Mouse (Mus musculus) MEL (cell line): ENCODE data around the gene Supt4a. TPM values are rescaled to one million over a fixed set of nuclear protein-coding genes. Genes with fewer than 3 reads are reported as not detected.

Source experiments
- DNase-seq: peaks from one replicate; pipeline ENCODE4 v3.0.0; 2011; ENCODE audit warnings: low read depth, low spot score
- H3K27ac ChIP-seq: 2 replicates; pipeline ENCODE4 v1.5.1; 2012; ENCODE audit warnings: low read depth, mild to moderate bottlenecking, control low read depth, low read length, moderate library complexity; ENCODE audit not compliant: control insufficient read depth
- H3K27me3 ChIP-seq, 2 experiments: fragments of 150-350 bp in 1 of 2; sonication (generic) in 1 of 2; 2 replicates each; pipeline ENCODE4 v1.6.1; 2012; ENCODE audit warnings: low read length in 2 of 2, mild to moderate bottlenecking in 2 of 2, improper control_type of control experiment in 1 of 2, moderate library complexity in 1 of 2; ENCODE audit not compliant: insufficient read depth in 2 of 2, control insufficient read depth in 1 of 2
- H3K36me3 ChIP-seq, 2 experiments: 2 replicates each; pipeline ENCODE4 v1.6.1; 2012 to 2014; ENCODE audit warnings: low read length in 2 of 2, improper control_type of control experiment in 1 of 2, inconsistent platforms in 1 of 2, mild to moderate bottlenecking in 1 of 2; ENCODE audit not compliant: insufficient read depth in 2 of 2, control insufficient read depth in 1 of 2
- H3K4me1 ChIP-seq, 2 experiments: fragments of 150-350 bp in 1 of 2; sonication (generic) in 1 of 2; 2 replicates each; pipeline ENCODE4 v1.6.1; 2012; ENCODE audit warnings: low read length in 2 of 2, improper control_type of control experiment in 1 of 2, mild to moderate bottlenecking in 1 of 2; ENCODE audit not compliant: insufficient read depth in 2 of 2, control insufficient read depth in 1 of 2
- H3K4me3 ChIP-seq, 2 experiments: fragments of 150-350 bp in 1 of 2; sonication (generic) in 1 of 2; 2 replicates each; pipeline ENCODE4 v1.5.1; 2012; ENCODE audit warnings: low read depth in 2 of 2, low read length in 2 of 2, mild to moderate bottlenecking in 2 of 2, moderate library complexity in 2 of 2, control low read depth in 1 of 2, improper control_type of control experiment in 1 of 2; ENCODE audit not compliant: control insufficient read depth in 1 of 2, insufficient read depth in 1 of 2
- H3K79me2 ChIP-seq: 2 replicates; pipeline ENCODE4 v1.6.1; 2012; ENCODE audit warnings: mild to moderate bottlenecking, low read length, moderate library complexity; ENCODE audit not compliant: control insufficient read depth, poor library complexity, insufficient read depth
- H3K9ac ChIP-seq: 2 replicates; pipeline ENCODE4 v1.6.1; 2012; ENCODE audit warnings: low read depth, mild to moderate bottlenecking, control low read depth, low read length, moderate library complexity; ENCODE audit not compliant: control insufficient read depth, poor library complexity, severe bottlenecking
- H3K9me3 ChIP-seq: fragments of 150-350 bp; sonication (generic); replicated peaks from 2 replicates; pipeline ENCODE4 v1.6.1; 2012; ENCODE audit warnings: mild to moderate bottlenecking, low read length, improper control_type of control experiment, moderate library complexity; ENCODE audit not compliant: insufficient read depth
- BHLHE40 ChIP-seq: IDR thresholded peaks from 2 replicates; pipeline ENCODE4 v1.6.1; 2012; ENCODE audit warnings: low read depth, mild to moderate bottlenecking, inconsistent platforms, low read length, improper control_type of control experiment, borderline replicate concordance
- CHD1 ChIP-seq: IDR thresholded peaks from 2 replicates; pipeline ENCODE4 v1.6.1; 2012; ENCODE audit warnings: low read depth, mild to moderate bottlenecking, inconsistent platforms, low read length, improper control_type of control experiment
- E2F4 ChIP-seq: IDR thresholded peaks from 2 replicates; pipeline ENCODE4 v1.6.1; 2011; ENCODE audit warnings: low read depth, low read length, improper control_type of control experiment, borderline replicate concordance
- ELF1 ChIP-seq: IDR thresholded peaks from 2 replicates; pipeline ENCODE4 v1.6.1; 2014; ENCODE audit warnings: low read depth, mild to moderate bottlenecking, inconsistent platforms, low read length, improper control_type of control experiment, moderate library complexity
- ETS1 ChIP-seq: IDR thresholded peaks from 2 replicates; pipeline ENCODE4 v1.6.1; 2012; ENCODE audit warnings: low read depth, mild to moderate bottlenecking, inconsistent platforms, low read length, improper control_type of control experiment, moderate library complexity
- GABPA ChIP-seq: IDR thresholded peaks from 2 replicates; pipeline ENCODE4 v1.6.1; 2012; ENCODE audit warnings: low read depth, mild to moderate bottlenecking, inconsistent platforms, low read length, improper control_type of control experiment, moderate library complexity
- GATA1 ChIP-seq: IDR thresholded peaks from 2 replicates; pipeline ENCODE4 v1.6.1; 2011; ENCODE audit warnings: low read depth, low read length, improper control_type of control experiment
- HCFC1 ChIP-seq: IDR thresholded peaks from 2 replicates; pipeline ENCODE4 v1.6.1; 2012; ENCODE audit warnings: low read depth, mild to moderate bottlenecking, inconsistent platforms, low read length, improper control_type of control experiment, moderate library complexity
- KAT2A ChIP-seq: conservative IDR thresholded peaks from 2 replicates; pipeline ENCODE4 v1.6.1; 2012; ENCODE audit warnings: low read depth, low read length, improper control_type of control experiment, inconsistent platforms
- MAX ChIP-seq: IDR thresholded peaks from 2 replicates; pipeline ENCODE4 v1.6.1; 2011; ENCODE audit warnings: low read length, improper control_type of control experiment
- MAZ ChIP-seq: IDR thresholded peaks from 2 replicates; pipeline ENCODE4 v1.6.1; 2012; ENCODE audit warnings: low read depth, mild to moderate bottlenecking, inconsistent platforms, low read length, improper control_type of control experiment
- MEF2A ChIP-seq: IDR thresholded peaks from 2 replicates; pipeline ENCODE4 v1.6.1; 2014; ENCODE audit warnings: low read depth, mild to moderate bottlenecking, inconsistent platforms, low read length, improper control_type of control experiment; ENCODE audit not compliant: poor library complexity, insufficient replicate concordance, severe bottlenecking; ENCODE audit errors: extremely low read depth
- MXI1 ChIP-seq: IDR thresholded peaks from 2 replicates; pipeline ENCODE4 v1.6.1; 2011; ENCODE audit warnings: mild to moderate bottlenecking, low read depth, low read length, improper control_type of control experiment
- MYC ChIP-seq: IDR thresholded peaks from 2 replicates; pipeline ENCODE4 v1.6.1; 2011; ENCODE audit warnings: low read depth, mild to moderate bottlenecking, low read length, improper control_type of control experiment, moderate library complexity
- NRF1 ChIP-seq: IDR thresholded peaks from 2 replicates; pipeline ENCODE4 v1.6.1; 2014; ENCODE audit warnings: low read depth, mild to moderate bottlenecking, inconsistent platforms, low read length, improper control_type of control experiment, moderate library complexity; ENCODE audit not compliant: poor library complexity, insufficient read depth, severe bottlenecking
- POLR2AphosphoS2 ChIP-seq: IDR thresholded peaks from 2 replicates; pipeline ENCODE4 v1.6.1; 2011; ENCODE audit warnings: low read length, improper control_type of control experiment
- POLR2AphosphoS5 ChIP-seq: IDR thresholded peaks from 2 replicates; pipeline ENCODE4 v1.6.1; 2012; ENCODE audit warnings: low read depth, borderline replicate concordance, mild to moderate bottlenecking, inconsistent platforms, low read length, moderate library complexity, mixed read lengths
- RAD21 ChIP-seq: IDR thresholded peaks from 2 replicates; pipeline ENCODE4 v1.6.1; 2011; ENCODE audit warnings: mild to moderate bottlenecking, low read depth, low read length, improper control_type of control experiment
- RCOR1 ChIP-seq: IDR thresholded peaks from 2 replicates; pipeline ENCODE4 v1.6.1; 2012; ENCODE audit warnings: low read depth, mild to moderate bottlenecking, inconsistent platforms, low read length, improper control_type of control experiment
- SIN3A ChIP-seq: IDR thresholded peaks from 2 replicates; pipeline ENCODE4 v1.6.1; 2012; ENCODE audit warnings: low read length, improper control_type of control experiment, inconsistent platforms
- SMC3 ChIP-seq: IDR thresholded peaks from 2 replicates; pipeline ENCODE4 v1.6.1; 2011; ENCODE audit warnings: low read depth, low read length, improper control_type of control experiment
- TCF12 ChIP-seq: IDR thresholded peaks from 2 replicates; pipeline ENCODE4 v1.6.1; 2014; ENCODE audit warnings: low read depth, mild to moderate bottlenecking, inconsistent platforms, low read length, improper control_type of control experiment, moderate library complexity
- USF1 ChIP-seq: IDR thresholded peaks from 2 replicates; pipeline ENCODE4 v1.6.1; 2014; ENCODE audit warnings: low read depth, mild to moderate bottlenecking, inconsistent platforms, low read length, improper control_type of control experiment, moderate library complexity
- ZC3H11A ChIP-seq: IDR thresholded peaks from 2 replicates; pipeline ENCODE4 v1.6.1; 2012; ENCODE audit warnings: low read depth, mild to moderate bottlenecking, inconsistent platforms, low read length, improper control_type of control experiment
- polyA plus RNA-seq, 2 experiments: library from polyadenylated mRNA; stranded (reverse) in 1 of 2; unstranded in 1 of 2; fragments of >175 nt in 1 of 2; fragments of >200 nt in 1 of 2; gene quantifications; 2 replicates each; pipeline versions ENCODE4 v1.2.1 to v1.2.4; 2012; ENCODE audit warnings: low replicate concordance in 2 of 2, low read depth in 1 of 2; ENCODE audit not compliant: insufficient read length in 2 of 2, insufficient read depth in 1 of 2, missing spikeins in 1 of 2
- total RNA-seq: library from RNA; depleted of rRNA; stranded (reverse); fragments of 300-350 nt; gene quantifications from 2 replicates; pipeline ENCODE4 v1.2.3, GENCODE M21; 2012

Gene Supt4a
- total and polyA plus RNA-seq, 3 experiments = 223 to 332 TPM; not detected in 1

DNA sequence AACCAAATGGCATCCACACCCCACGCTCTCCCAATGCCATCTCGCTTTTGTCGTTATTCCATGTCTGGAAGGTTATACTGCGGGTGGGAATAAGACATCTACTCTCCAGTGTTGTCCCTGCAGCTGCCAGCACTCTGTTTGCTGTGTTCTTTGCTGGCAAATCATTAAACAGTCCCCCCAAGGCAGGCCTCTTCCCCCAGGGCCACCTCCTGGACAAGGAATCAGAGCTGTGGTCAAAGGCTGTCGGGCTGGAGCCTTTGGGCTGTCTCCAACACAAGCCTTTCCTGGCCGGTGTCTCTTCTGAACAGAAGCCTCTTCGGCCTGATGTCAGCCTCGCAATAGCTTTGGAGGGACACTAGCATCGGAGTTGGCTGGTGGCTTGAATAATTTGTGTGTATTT is 33.1 kb upstream of the Supt4a start:
- no peak for DNase-seq
- Histone ChIP-seq H3K4me3 (no peak overlapping the region), H3K27ac (no peak overlapping the region), H3K27me3 (no peaks in the 10 kb centered on the region), H3K79me2 (no peaks in the 10 kb centered on the region), H3K9me3 (no peaks in the 10 kb centered on the region), H3K9ac (no peak overlapping the region), H3K36me3 (peaks cover 0 to 10% of the 10 kb centered on the region in 2 experiments; a peak in 2 of 4 replicates), H3K4me1 (peaks cover 7 to 9% of the 10 kb centered on the region in 2 experiments)
- no peak for TF ChIP-seq HCFC1

DNA sequence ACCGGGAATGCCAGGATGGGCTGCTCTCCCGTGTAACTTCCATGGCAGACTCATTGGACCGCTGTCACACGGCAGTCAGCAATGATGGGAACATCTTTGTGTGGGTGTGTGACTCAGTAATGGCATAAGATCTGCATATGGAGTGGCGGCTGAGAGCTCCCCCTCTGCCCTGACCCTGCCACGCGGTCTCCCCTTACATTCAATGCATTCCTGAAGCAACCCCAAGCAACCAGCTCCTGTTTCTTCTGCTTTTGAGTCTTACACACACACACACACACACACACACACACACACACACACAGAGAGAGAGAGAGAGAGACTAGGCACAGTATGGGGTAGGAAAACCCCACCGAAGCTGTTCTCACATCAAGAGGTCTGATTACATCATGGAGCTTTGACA is 29.8 kb upstream of the Supt4a start:
- TF ChIP-seq NRF1 = no peak
- TF ChIP-seq GABPA = no peak
- TF ChIP-seq POLR2AphosphoS2 = no peak
- TF ChIP-seq POLR2AphosphoS5 = no peak
- TF ChIP-seq ELF1 = no peak
- no peak for TF ChIP-seq MAX
- TF ChIP-seq RAD21 = no peak
- no peak for TF ChIP-seq SIN3A
- TF ChIP-seq RCOR1 = no peak
- no peak for TF ChIP-seq CHD1
- no peak for TF ChIP-seq ETS1
- no peak for TF ChIP-seq GATA1
- TF ChIP-seq USF1 = no peak
- TF ChIP-seq ZC3H11A = no peak
- Histone ChIP-seq H3K9me3 (no peaks in the 10 kb centered on the region), H3K4me1 (peaks cover 0 to 3% of the 10 kb centered on the region in 2 experiments; a peak in 1 of 4 replicates), H3K79me2 (no peaks in the 10 kb centered on the region), H3K9ac (no peak overlapping the region), H3K27me3 (no peaks in the 10 kb centered on the region), H3K4me3 (no peak overlapping the region), H3K27ac (no peak overlapping the region), H3K36me3 (peaks cover 0 to 5% of the 10 kb centered on the region in 2 experiments; a peak in 2 of 4 replicates)
- no peak for DNase-seq

DNA sequence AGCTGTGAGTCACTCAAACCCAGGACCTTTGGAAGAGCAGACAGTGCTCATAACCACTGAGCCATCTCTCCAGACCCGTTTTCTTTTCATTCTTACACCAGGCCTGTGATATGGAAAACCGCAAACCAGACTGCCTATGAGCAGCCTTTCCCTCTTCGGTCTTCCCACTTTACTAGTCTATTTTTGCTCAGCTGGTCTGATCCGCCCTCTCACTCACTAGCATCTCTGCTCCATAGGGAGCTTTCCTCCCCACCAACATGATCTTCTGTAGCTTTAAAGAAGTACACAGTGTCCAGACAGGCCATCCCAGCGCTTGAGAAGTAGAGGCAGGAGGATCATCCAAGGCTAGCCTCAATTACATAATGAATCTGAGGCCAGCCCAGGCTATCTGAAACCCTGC is 28.4 kb upstream of the Supt4a start:
- Histone ChIP-seq H3K27ac (no peak overlapping the region), H3K9ac (no peak overlapping the region), H3K79me2 (no peaks in the 10 kb centered on the region), H3K27me3 (no peaks in the 10 kb centered on the region), H3K36me3 (0 out of 4 replicates have a peak, but pooled peaks cover 0 to 3% of the 10 kb centered on the region in 2 experiments), H3K4me1 (peaks cover 0 to 3% of the 10 kb centered on the region in 2 experiments; a peak in 1 of 4 replicates), H3K9me3 (no peaks in the 10 kb centered on the region), H3K4me3 (no peak overlapping the region)
- no peak for TF ChIP-seq USF1
- TF ChIP-seq SIN3A = no peak
- TF ChIP-seq ELF1 = no peak
- no peak for TF ChIP-seq MAZ
- no peak for TF ChIP-seq BHLHE40
- no peak for TF ChIP-seq POLR2AphosphoS2
- no peak for TF ChIP-seq KAT2A
- no peak for TF ChIP-seq E2F4
- no peak for TF ChIP-seq MYC
- no peak for TF ChIP-seq GABPA
- TF ChIP-seq RCOR1 = no peak
- TF ChIP-seq SMC3 = no peak
- TF ChIP-seq HCFC1 = no peak
- TF ChIP-seq MXI1 = no peak
- TF ChIP-seq MEF2A = no peak
- no peak for TF ChIP-seq TCF12
- TF ChIP-seq ETS1 = no peak
- TF ChIP-seq NRF1 = no peak
- no peak for TF ChIP-seq CHD1
- no peak for DNase-seq
